Mouse (Mus musculus) activated CD4-positive, CD25-positive, alpha-beta regulatory T cell (primary cell): ENCODE data around the gene H2al2a. TPM values are rescaled to one million over a fixed set of nuclear protein-coding genes. Genes with fewer than 3 reads are reported as not detected.

Experiments used
- polyA plus RNA-seq, 2 experiments: library from polyadenylated mRNA; unstranded; fragments of 100-300 nt; shearing (Covaris generic); gene quantifications; one replicate each; pipeline ENCODE4 v1.2.1; 2017

H2al2a gene
- polyA plus RNA-seq: not detected

GRCm38 (mm10) chr2:17996858-17997257, at the start of gene H2al2a:
Gene H2al2a (minus strand): TSS chr2:17996958.

GRCm38 (mm10) chr2:18037491-18037890, 40.7 kb upstream of the H2al2a start, which contains the start of gene A930004D18Rik:
Gene A930004D18Rik (minus strand): TSS chr2:18037737.

Other genes with a start within 250 kb of the H2al2a start
- gene A930004D18Rik, start 40.8 kb upstream of the H2al2a start, polyA plus RNA-seq: 1 to 10 TPM; 3.4 TPM
- under 1 TPM; 0.33 to 0.39 TPM for gene Skida1, start 52.1 kb upstream of the H2al2a start, polyA plus RNA-seq
- gene Mllt10, start 58.3 kb upstream of the H2al2a start, polyA plus RNA-seq: 10 to 100 TPM; 73.1 to 90.4 TPM